Mouse (Mus musculus) bone marrow macrophage, adult 2 months (primary cell): Measurements from ENCODE around the gene Olfr308.

ENCODE experiments used
- CTCF ChIP-seq: IDR thresholded peaks from 2 replicates; pipeline ENCODE4 v1.5.1; 2012; ENCODE audit warnings: low read depth, mild to moderate bottlenecking, low read length, moderate library complexity
- POLR2A ChIP-seq: IDR thresholded peaks from 2 replicates; pipeline ENCODE4 v1.6.1; 2012; ENCODE audit warnings: mild to moderate bottlenecking, low read depth, low read length, borderline replicate concordance

GRCm38 (mm10) chr7:86337486-86337885 is 12.1 kb upstream of the Olfr308 start, which contains the start of gene Olfr307:
- TF ChIP-seq CTCF (no peak), POLR2A (no peak)
